Mouse (Mus musculus) kidney, postnatal 0 days (tissue): ENCODE data around the gene Scfd2. TPM values are rescaled to one million over a fixed set of nuclear protein-coding genes. Genes with fewer than 3 reads are reported as not detected.

ENCODE experiments used
- ATAC-seq: fragments of 200-750 bp; cut with Nextera tagmentation; replicated peaks from 2 replicates; pipeline ENCODE4 v1.8.0; 2017; ENCODE audit warnings: low read depth, moderate number of reproducible peaks, moderate TSS enrichment, moderate library complexity; ENCODE audit not compliant: low FRiP score
- DNase-seq: peaks from one replicate; pipeline ENCODE4 v3.0.0-alpha.2; 2016; ENCODE audit warnings: low spot score
- H3K27ac ChIP-seq: fragments of 300-500 bp; sonication (generic); 2 replicates; pipeline ENCODE4 v1.5.1; 2014; ENCODE audit warnings: mild to moderate bottlenecking
- H3K27me3 ChIP-seq: fragments of 300-500 bp; sonication (generic); 2 replicates; pipeline ENCODE4 v1.6.1; 2014; ENCODE audit warnings: low read length, mixed read lengths; ENCODE audit not compliant: insufficient read depth
- H3K36me3 ChIP-seq: fragments of 300-500 bp; sonication (generic); 2 replicates; pipeline ENCODE4 v1.6.1; 2014; ENCODE audit warnings: low read length, mixed read lengths; ENCODE audit not compliant: insufficient read depth
- H3K4me1 ChIP-seq: fragments of 300-500 bp; sonication (generic); replicated peaks from 2 replicates; pipeline ENCODE4 v1.6.1; 2014; ENCODE audit warnings: antibody characterized with exemption, low read length, mixed read lengths; ENCODE audit not compliant: insufficient read depth
- H3K4me2 ChIP-seq: fragments of 300-500 bp; sonication (generic); 2 replicates; pipeline ENCODE4 v1.6.1; 2014; ENCODE audit warnings: mild to moderate bottlenecking, low read length, moderate library complexity, mixed read lengths
- H3K4me3 ChIP-seq: fragments of 300-500 bp; sonication (generic); replicated peaks from 2 replicates; pipeline ENCODE4 v1.5.1; 2014; ENCODE audit warnings: low read depth, low read length
- H3K9ac ChIP-seq: fragments of 300-500 bp; sonication (generic); 2 replicates; pipeline ENCODE4 v1.6.1; 2014; ENCODE audit warnings: low read depth, low read length
- H3K9me3 ChIP-seq: fragments of 300-500 bp; sonication (generic); replicated peaks from 2 replicates; pipeline ENCODE4 v1.6.1; 2016; ENCODE audit warnings: low read length, inconsistent platforms, mixed read lengths
- CTCF ChIP-seq: IDR thresholded peaks from 2 replicates; pipeline ENCODE4 v1.5.1; 2016; ENCODE audit warnings: antibody characterized with exemption, low read depth, mild to moderate bottlenecking, moderate library complexity
- WGBS: fragments of 180-500 bp; shearing (Covaris S2); extraction: QIAGEN DNeasy Blood & Tissue Kit; methylation state at CpG from one replicate; pipeline ENCODE4 v1.1.7; 2014; 5-methylcytosine and 5-hydroxymethylcytosine counted together
- polyA plus RNA-seq: library from polyadenylated mRNA; unstranded; fragments of >200 nt; fragmentation: Nextera tagmentation; extraction: Ambion mirVana; gene quantifications from 2 replicates; pipeline ENCODE4 v1.2.1, GENCODE M21; 2015

Scfd2 gene
- polyA plus RNA-seq, 1 experiment from 2014 or later, result 16.8 TPM

DNA sequence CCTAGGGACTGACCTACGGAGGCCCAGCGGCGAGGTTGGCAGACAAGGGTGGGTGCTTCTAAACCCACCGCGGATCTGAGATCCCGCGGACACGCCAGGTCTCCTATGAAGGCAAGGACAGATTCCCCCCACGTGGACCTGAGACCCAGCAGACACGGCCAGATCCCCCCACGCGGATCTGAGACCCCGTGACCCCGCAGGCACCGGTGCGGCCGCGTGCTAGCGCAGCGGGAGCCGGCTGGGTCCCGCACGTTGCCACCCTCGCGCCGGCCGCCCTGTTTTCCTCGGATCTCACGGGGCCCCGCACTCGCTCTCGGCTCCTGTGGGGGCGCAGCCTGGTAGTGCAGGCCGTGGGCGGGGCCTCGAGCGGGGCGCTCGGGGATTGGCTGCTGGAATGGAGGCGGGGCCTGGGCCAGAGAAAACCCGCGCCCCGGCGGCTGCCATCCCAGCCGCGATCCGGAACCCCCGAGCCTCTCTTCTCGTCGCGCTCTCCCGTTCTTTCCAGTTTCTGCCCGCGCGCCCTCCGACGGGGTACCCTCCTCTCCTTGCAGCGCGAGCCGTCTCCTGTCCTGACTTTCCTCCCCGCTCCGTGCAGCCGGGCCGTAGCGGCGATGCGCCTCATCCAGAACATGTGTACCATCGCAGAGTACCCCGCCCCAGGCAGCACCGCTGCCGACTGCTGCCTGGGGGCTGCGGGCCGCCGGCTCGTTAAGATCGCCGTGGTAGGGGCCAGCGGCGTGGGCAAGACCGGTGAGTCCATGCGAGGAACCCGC is 336.5 kb downstream of the Scfd2 start, which contains the start of gene Rasl11b:
Rasl11b (plus strand) TSS at position 446 of the 773 bp plus-strand sequence.
- Histone ChIP-seq H3K9ac (peak within 1 kb of the TSS; percentile 97), H3K4me1 (peaks cover 25% of the 10 kb centered on the region), H3K36me3 (peaks cover 18% of the 10 kb centered on the region), H3K9me3 (no peaks in the 10 kb centered on the region), H3K4me3 (peak within 1 kb of the TSS; percentile 90), H3K4me2 (peak within 1 kb of the TSS; percentile 79), H3K27ac (peak within 1 kb of the TSS; percentile 79), H3K27me3 (no peaks in the 10 kb centered on the region)
- ATAC-seq (peak; percentile 91), DNase-seq (peak; percentile 97)
- under 1% methylated on average over 79 of the region's 82 CpGs for WGBS
- TF ChIP-seq CTCF, result peak; percentile 55

DNA sequence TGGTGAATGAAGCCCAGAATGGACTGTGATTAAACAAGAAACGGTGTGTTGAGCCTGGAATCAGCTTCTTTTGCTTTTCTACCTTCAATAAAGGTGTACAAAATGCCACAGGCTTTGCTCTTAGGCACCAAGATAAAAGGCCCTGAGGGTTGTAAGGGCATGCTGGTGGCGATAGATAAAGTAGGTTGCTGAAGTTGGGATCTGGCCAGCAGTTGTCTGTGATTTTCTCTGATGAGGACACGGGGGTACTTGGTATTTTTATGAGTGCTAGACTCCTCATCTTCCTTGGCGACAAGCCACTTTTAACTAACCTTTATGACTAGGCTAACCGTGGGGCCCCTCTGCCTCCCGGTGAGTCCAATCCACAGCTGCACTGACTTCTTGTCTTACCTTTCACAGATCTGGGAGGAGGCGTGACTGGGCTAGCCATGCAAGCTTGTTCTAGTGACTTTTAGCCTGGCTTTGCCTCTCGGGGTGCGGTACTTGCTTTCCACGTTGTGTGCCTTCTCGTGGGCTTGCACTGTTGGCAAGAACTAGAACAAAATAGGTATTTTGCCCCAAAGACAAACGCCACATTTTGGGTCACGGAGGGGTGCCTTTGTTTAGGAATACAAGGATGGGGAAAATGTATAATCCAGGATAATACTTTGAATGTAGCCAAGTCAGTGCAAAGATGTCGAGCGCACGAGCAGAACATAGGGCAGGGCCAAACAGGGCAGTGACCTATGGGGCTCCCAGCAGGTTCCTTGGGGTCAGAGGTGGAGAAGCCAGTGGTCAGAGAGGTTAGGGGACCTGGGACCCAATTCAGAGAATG is 337.3 kb downstream of the Scfd2 start:
- WGBS, result 26% methylated on average over 16 of the region's 16 CpGs
- H3K27ac ChIP-seq, result no peak overlapping the region

DNA sequence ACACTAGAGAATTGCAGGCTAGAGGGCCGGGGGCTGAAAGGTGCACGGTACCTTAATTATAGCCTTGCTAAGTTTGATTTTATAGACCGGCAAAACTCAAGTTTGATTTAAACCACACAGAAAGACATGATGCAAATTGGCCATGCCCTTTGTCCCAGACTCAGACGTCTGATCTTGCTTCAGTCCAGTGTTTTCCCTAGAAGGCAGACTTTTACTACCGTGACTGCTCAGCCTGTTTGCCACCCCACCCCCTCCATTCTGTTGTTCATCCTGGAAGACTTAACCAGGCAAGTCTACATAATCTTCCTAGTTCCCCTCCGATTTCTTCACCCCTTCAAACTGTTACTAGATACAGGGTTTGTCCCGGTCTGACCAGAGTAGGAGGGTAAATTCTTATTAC is 337.9 kb downstream of the Scfd2 start:
- DNase-seq (no peak), ATAC-seq (no peak)
- WGBS, result 22% methylated on average over 7 of the region's 7 CpGs
- H3K4me2 ChIP-seq, result no peak overlapping the region
- no peaks in the 10 kb centered on the region for H3K9me3 ChIP-seq
- peaks cover 13% of the 10 kb centered on the region for H3K36me3 ChIP-seq
- H3K27me3 ChIP-seq, result no peaks in the 10 kb centered on the region
- no peak overlapping the region for H3K4me3 ChIP-seq
- peaks cover 21% of the 10 kb centered on the region for H3K4me1 ChIP-seq
- H3K27ac ChIP-seq, result no peak overlapping the region
- no peak for TF ChIP-seq CTCF
- no peak overlapping the region for H3K9ac ChIP-seq

More for the DNA sequence above, 337.3 kb downstream of the Scfd2 start:
- peak overlapping the region; percentile 90 for H3K4me3 ChIP-seq
- H3K9me3 ChIP-seq, result no peaks in the 10 kb centered on the region
- H3K36me3 ChIP-seq, result peaks cover 18% of the 10 kb centered on the region
- H3K27me3 ChIP-seq, result no peaks in the 10 kb centered on the region
- peak overlapping the region; percentile 97 for H3K9ac ChIP-seq
- no peak for TF ChIP-seq CTCF
- peak overlapping the region; percentile 79 for H3K4me2 ChIP-seq
- H3K4me1 ChIP-seq, result peaks cover 25% of the 10 kb centered on the region
- peak; percentile 47 for ATAC-seq
- no peak for DNase-seq

DNA sequence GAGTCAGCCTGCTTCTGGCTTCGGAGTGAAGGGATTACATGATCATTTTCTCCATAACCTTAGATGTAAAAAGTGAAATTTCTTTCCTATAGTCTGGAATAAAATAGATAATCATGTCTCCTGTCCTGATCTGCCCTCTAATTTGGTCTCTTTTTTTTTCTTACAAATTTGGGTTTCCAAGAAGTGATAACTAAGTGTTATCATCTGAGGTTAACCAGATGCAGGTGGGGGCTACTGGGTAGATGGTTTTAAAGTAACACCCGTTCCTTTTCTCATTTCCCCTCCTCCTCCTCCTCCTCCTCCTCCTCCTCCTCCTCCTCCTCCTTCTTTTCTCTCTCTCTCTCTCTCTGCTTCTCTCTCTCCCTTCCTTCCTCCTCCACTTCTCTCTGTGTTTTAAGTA is 338.6 kb downstream of the Scfd2 start:
- WGBS, result 53% methylated on average over 2 of the region's 2 CpGs
- H3K4me1 ChIP-seq, result peaks cover 15% of the 10 kb centered on the region
- no peak overlapping the region for H3K27ac ChIP-seq
- H3K9me3 ChIP-seq, result no peaks in the 10 kb centered on the region
- no peak for DNase-seq
- no peak for TF ChIP-seq CTCF
- no peak for ATAC-seq
- no peaks in the 10 kb centered on the region for H3K27me3 ChIP-seq
- H3K4me3 ChIP-seq, result no peak overlapping the region
- peaks cover 7% of the 10 kb centered on the region; the same call in 1 of the 2 replicates for H3K36me3 ChIP-seq
- no peak overlapping the region for H3K4me2 ChIP-seq
- no peak overlapping the region for H3K9ac ChIP-seq

DNA sequence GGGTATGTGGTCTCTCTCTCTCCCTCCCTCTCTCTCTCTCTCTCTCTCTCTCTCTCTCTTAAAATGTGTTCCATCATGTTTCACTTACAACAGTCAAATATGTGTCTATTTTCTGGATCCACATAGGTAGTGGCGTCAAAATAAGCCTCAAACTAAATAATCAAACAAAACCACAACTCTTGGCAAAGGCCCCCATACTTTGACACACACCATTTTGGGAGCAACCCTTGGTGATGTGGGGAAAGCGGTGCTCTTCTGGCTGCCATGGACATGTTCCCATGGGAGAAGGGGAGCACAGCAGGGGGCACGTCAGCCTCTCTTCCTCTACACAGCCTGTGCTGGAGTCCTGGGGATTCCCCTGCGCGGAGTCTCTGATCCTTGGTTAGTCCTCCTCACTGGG is 340.6 kb downstream of the Scfd2 start:
- H3K9ac ChIP-seq, result no peak overlapping the region
- no peaks in the 10 kb centered on the region for H3K36me3 ChIP-seq
- peaks cover 10% of the 10 kb centered on the region for H3K4me1 ChIP-seq
- no peaks in the 10 kb centered on the region for H3K27me3 ChIP-seq
- H3K4me3 ChIP-seq, result no peak overlapping the region
- no peak for TF ChIP-seq CTCF
- WGBS, result 71% methylated on average over 5 of the region's 5 CpGs
- no peak overlapping the region for H3K4me2 ChIP-seq
- ATAC-seq (no peak), DNase-seq (no peak)
- no peak overlapping the region for H3K27ac ChIP-seq
- H3K9me3 ChIP-seq, result no peaks in the 10 kb centered on the region

DNA sequence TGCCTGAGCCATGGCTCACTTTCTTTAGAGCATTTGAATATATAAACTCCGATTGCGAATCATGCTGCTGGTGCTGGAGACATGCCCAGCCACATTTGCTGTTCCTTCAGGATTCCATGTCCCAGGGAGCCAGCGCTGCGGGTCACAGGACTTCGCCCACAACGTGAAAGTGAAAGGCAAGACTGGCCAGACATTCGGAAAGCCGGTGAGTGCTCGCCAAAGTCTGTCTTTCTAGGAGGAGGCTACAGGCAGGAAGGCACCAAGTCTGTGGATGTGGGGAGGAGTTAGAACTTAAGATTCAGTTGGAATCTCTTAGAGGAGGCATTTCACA is 341.4 kb downstream of the Scfd2 start:
- Histone ChIP-seq H3K27ac (no peak overlapping the region; the same call in 1 of the 2 replicates), H3K27me3 (no peaks in the 10 kb centered on the region), H3K4me1 (peaks cover 10% of the 10 kb centered on the region), H3K9me3 (no peaks in the 10 kb centered on the region), H3K4me3 (no peak overlapping the region), H3K4me2 (peak overlapping the region; percentile 4; the same call in 1 of the 2 replicates), H3K9ac (no peak overlapping the region), H3K36me3 (no peaks in the 10 kb centered on the region)
- no peak for ATAC-seq
- no peak for TF ChIP-seq CTCF
- no peak for DNase-seq
- WGBS, result 48% methylated on average over 9 of the region's 9 CpGs
